Mouse (Mus musculus) intestine, embryonic 15.5 days (tissue): Measurements from ENCODE around the gene Shisal2b. TPM values are rescaled to one million over a fixed set of nuclear protein-coding genes. Genes with fewer than 3 reads are reported as not detected.
"Not testable (repeated sequence)": the region's sequence is repeated elsewhere in the genome, so short reads cannot be mapped to it uniquely, and the experiment has no call there.

Experiments used
- ATAC-seq: fragments of 200-750 bp; cut with Nextera tagmentation; 2 replicates; pipeline ENCODE4 v1.8.0; 2017; ENCODE audit warnings: moderate TSS enrichment, moderate library complexity
- H3K27ac ChIP-seq: fragments of 300-500 bp; sonication (generic); 2 replicates; pipeline ENCODE4 v1.5.1; 2015; ENCODE audit warnings: mild to moderate bottlenecking, inconsistent platforms
- H3K27me3 ChIP-seq: fragments of 300-500 bp; sonication (generic); replicated peaks from 2 replicates; pipeline ENCODE4 v1.6.1; 2015; ENCODE audit warnings: inconsistent platforms
- H3K36me3 ChIP-seq: fragments of 300-500 bp; sonication (generic); 2 replicates; pipeline ENCODE4 v1.6.1; 2015; ENCODE audit warnings: inconsistent platforms
- H3K4me1 ChIP-seq: fragments of 300-500 bp; sonication (generic); replicated peaks from 2 replicates; pipeline ENCODE4 v1.6.1; 2015; ENCODE audit warnings: inconsistent platforms
- H3K4me2 ChIP-seq: fragments of 300-500 bp; sonication (generic); replicated peaks from 2 replicates; pipeline ENCODE4 v1.6.1; 2015; ENCODE audit warnings: mild to moderate bottlenecking, inconsistent platforms
- H3K4me3 ChIP-seq: fragments of 300-500 bp; sonication (generic); replicated peaks from 2 replicates; pipeline ENCODE4 v1.5.1; 2015; ENCODE audit warnings: inconsistent platforms
- H3K9ac ChIP-seq: fragments of 300-500 bp; sonication (generic); 2 replicates; pipeline ENCODE4 v1.6.1; 2015; ENCODE audit warnings: inconsistent platforms
- H3K9me3 ChIP-seq: fragments of 300-500 bp; sonication (generic); 2 replicates; pipeline ENCODE4 v1.6.1; 2016; ENCODE audit warnings: inconsistent platforms
- WGBS: fragments of 180-500 bp; shearing (Covaris S2); methylation state at CpG from one replicate; pipeline ENCODE4 v1.1.7; 2015; 5-methylcytosine and 5-hydroxymethylcytosine counted together
- polyA plus RNA-seq: library from polyadenylated mRNA; unstranded; fragments of >200 nt; fragmentation: Nextera tagmentation; extraction: Ambion mirVana; gene quantifications from 2 replicates; pipeline ENCODE4 v1.2.1, GENCODE M21; 2015

Shisal2b gene
- 0.25 and 0.39 TPM in 2 replicates for polyA plus RNA-seq

- Histone ChIP-seq H3K27ac (no peak within 1 kb of the TSS), H3K36me3 (no peaks in the 10 kb centered on the region), H3K4me3 (peak within 1 kb of the TSS; percentile 53), H3K4me2 (peak within 1 kb of the TSS; percentile 99), H3K9ac (peak within 1 kb of the TSS; percentile 46), H3K9me3 (no peaks in the 10 kb centered on the region), H3K4me1 (no peaks in the 10 kb centered on the region; the same call in 1 of the 2 replicates), H3K27me3 (no peaks in the 10 kb centered on the region)
- peak; percentile 95 for ATAC-seq
- 4% methylated on average over 38 of the region's 38 CpGs for WGBS
These were observed at the start of gene Shisal2b for GRCm38 (mm10) chr13:104863127-104863979. Shisal2b (minus strand) TSS chr13:104863893.

- not testable (repeated sequence) for ATAC-seq, H3K9ac ChIP-seq, H3K4me1 ChIP-seq, H3K4me3 ChIP-seq, H3K27me3 ChIP-seq, H3K9me3 ChIP-seq, H3K36me3 ChIP-seq, H3K27ac ChIP-seq, H3K4me2 ChIP-seq
- 82% methylated on average over 5 of the region's 5 CpGs for WGBS
These were observed 47.9 kb upstream of the Shisal2b start for GRCm38 (mm10) chr13:104911626-104912025.

- not testable (repeated sequence) for H3K4me3 ChIP-seq, H3K27ac ChIP-seq, ATAC-seq, H3K27me3 ChIP-seq, H3K9ac ChIP-seq, H3K4me2 ChIP-seq, H3K9me3 ChIP-seq, H3K4me1 ChIP-seq, H3K36me3 ChIP-seq
- WGBS = 97% methylated on average over 1 of the region's 1 CpGs
These were observed 47.3 kb upstream of the Shisal2b start for GRCm38 (mm10) chr13:104911006-104911405.

- Histone ChIP-seq H3K4me2 (no peak overlapping the region), H3K9ac (no peak overlapping the region), H3K4me1 (no peaks in the 10 kb centered on the region), H3K27ac (no peak overlapping the region), H3K27me3 (no peaks in the 10 kb centered on the region), H3K9me3 (no peaks in the 10 kb centered on the region), H3K36me3 (no peaks in the 10 kb centered on the region), H3K4me3 (no peak overlapping the region)
- no peak for ATAC-seq
- WGBS = 65% methylated on average over 7 of the region's 7 CpGs
These were observed 45.0 kb upstream of the Shisal2b start for GRCm38 (mm10) chr13:104908691-104909090.

GRCm38 (mm10) chr13:104894771-104895170 lies 31.1 kb upstream of the Shisal2b start:
- no peak overlapping the region for H3K9ac ChIP-seq
- no peaks in the 10 kb centered on the region for H3K27me3 ChIP-seq
- ATAC-seq = no peak
- H3K4me1 ChIP-seq = no peaks in the 10 kb centered on the region
- 72% methylated on average over 1 of the region's 1 CpGs for WGBS
- H3K27ac ChIP-seq = no peak overlapping the region
- no peak overlapping the region for H3K4me2 ChIP-seq
- no peaks in the 10 kb centered on the region for H3K9me3 ChIP-seq
- no peak overlapping the region for H3K4me3 ChIP-seq
- no peaks in the 10 kb centered on the region for H3K36me3 ChIP-seq

GRCm38 (mm10) chr13:104892337-104892736 lies 28.6 kb upstream of the Shisal2b start:
- 55% methylated on average over 4 of the region's 4 CpGs for WGBS
- H3K27ac ChIP-seq = no peak overlapping the region
- no peaks in the 10 kb centered on the region for H3K36me3 ChIP-seq
- H3K27me3 ChIP-seq = no peaks in the 10 kb centered on the region
- no peaks in the 10 kb centered on the region for H3K9me3 ChIP-seq
- no peak overlapping the region for H3K4me3 ChIP-seq
- no peaks in the 10 kb centered on the region for H3K4me1 ChIP-seq
- H3K9ac ChIP-seq = no peak overlapping the region
- ATAC-seq = no peak
- H3K4me2 ChIP-seq = no peak overlapping the region

- Histone ChIP-seq H3K4me1 (no peaks in the 10 kb centered on the region), H3K4me2 (no peak overlapping the region), H3K4me3 (no peak overlapping the region), H3K27me3 (no peaks in the 10 kb centered on the region), H3K36me3 (no peaks in the 10 kb centered on the region), H3K9ac (no peak overlapping the region), H3K27ac (no peak overlapping the region), H3K9me3 (no peaks in the 10 kb centered on the region)
- 77% methylated on average over 7 of the region's 8 CpGs for WGBS
- no peak for ATAC-seq
These were observed 22.8 kb upstream of the Shisal2b start for GRCm38 (mm10) chr13:104886308-104887032.

- Histone ChIP-seq H3K4me3 (no peak overlapping the region), H3K9ac (no peak overlapping the region), H3K4me1 (no peaks in the 10 kb centered on the region)
These were observed 20.0 kb upstream of the Shisal2b start for GRCm38 (mm10) chr13:104883566-104884249.

GRCm38 (mm10) chr13:104878508-104878907 lies 14.8 kb upstream of the Shisal2b start:
- Histone ChIP-seq H3K27me3 (no peaks in the 10 kb centered on the region), H3K4me2 (no peak overlapping the region), H3K4me1 (no peaks in the 10 kb centered on the region), H3K27ac (no peak overlapping the region), H3K4me3 (no peak overlapping the region), H3K9me3 (no peaks in the 10 kb centered on the region), H3K9ac (no peak overlapping the region), H3K36me3 (no peaks in the 10 kb centered on the region)
- WGBS = 74% methylated on average over 4 of the region's 4 CpGs
- no peak for ATAC-seq

More at GRCm38 (mm10) chr13:104883566-104884249, 20.0 kb upstream of the Shisal2b start:
- Histone ChIP-seq H3K36me3 (no peaks in the 10 kb centered on the region), H3K4me2 (no peak overlapping the region), H3K27me3 (no peaks in the 10 kb centered on the region), H3K9me3 (no peaks in the 10 kb centered on the region), H3K27ac (no peak overlapping the region)
- ATAC-seq = no peak
- WGBS = 29% methylated on average over 12 of the region's 16 CpGs

GRCm38 (mm10) chr13:104869907-104870306 lies 6.2 kb upstream of the Shisal2b start:
- Histone ChIP-seq H3K9me3 (no peaks in the 10 kb centered on the region), H3K27ac (no peak overlapping the region), H3K9ac (no peak overlapping the region), H3K4me2 (no peak overlapping the region), H3K27me3 (no peaks in the 10 kb centered on the region), H3K36me3 (no peaks in the 10 kb centered on the region), H3K4me3 (no peak overlapping the region), H3K4me1 (no peaks in the 10 kb centered on the region)
- ATAC-seq = no peak
- WGBS = 100% methylated on average over 2 of the region's 2 CpGs

- H3K9me3 ChIP-seq = no peaks in the 10 kb centered on the region
- no peak for ATAC-seq
- H3K27ac ChIP-seq = no peak overlapping the region
- H3K4me1 ChIP-seq = no peaks in the 10 kb centered on the region; the same call in 1 of the 2 replicates
- no peaks in the 10 kb centered on the region for H3K27me3 ChIP-seq
- no peak overlapping the region for H3K4me2 ChIP-seq
- H3K36me3 ChIP-seq = no peaks in the 10 kb centered on the region
- H3K4me3 ChIP-seq = no peak overlapping the region
- H3K9ac ChIP-seq = no peak overlapping the region
- 80% methylated on average over 5 of the region's 5 CpGs for WGBS
These were observed 3.0 kb upstream of the Shisal2b start for GRCm38 (mm10) chr13:104866726-104867125.

- WGBS = 86% methylated on average over 2 of the region's 2 CpGs
- H3K4me1 ChIP-seq = no peaks in the 10 kb centered on the region
- no peak overlapping the region for H3K9ac ChIP-seq
- no peaks in the 10 kb centered on the region for H3K27me3 ChIP-seq
- H3K4me3 ChIP-seq = no peak overlapping the region
- no peaks in the 10 kb centered on the region for H3K9me3 ChIP-seq
- no peak overlapping the region for H3K27ac ChIP-seq
- no peaks in the 10 kb centered on the region for H3K36me3 ChIP-seq
- ATAC-seq = no peak
- H3K4me2 ChIP-seq = no peak overlapping the region
These were observed 10.0 kb downstream of the Shisal2b start for GRCm38 (mm10) chr13:104853645-104854044.
